In the genomic region with DNA sequence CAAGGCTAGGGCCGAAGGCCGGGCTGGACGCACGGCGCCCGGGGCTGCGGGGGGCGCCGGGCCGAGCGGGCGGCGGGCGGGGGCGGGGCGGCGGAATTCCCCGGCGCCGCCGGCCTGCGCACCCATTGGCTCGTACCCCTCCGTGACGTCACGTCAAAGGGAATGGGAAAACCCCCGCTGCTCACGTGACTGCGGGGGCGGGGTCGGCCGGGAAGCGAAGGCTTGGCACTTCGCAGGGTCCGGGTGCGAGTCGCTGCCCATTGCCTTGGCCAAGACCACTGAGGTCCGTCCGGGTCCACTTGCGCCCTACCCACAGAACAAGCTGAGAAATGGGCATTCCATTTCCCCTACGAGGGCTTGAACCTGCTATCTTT, we compare ENCODE assay signal across 8 mouse cellular contexts. TPM values are rescaled to one million over a fixed set of nuclear protein-coding genes. Genes with fewer than 3 reads are reported as not detected.
DNase-seq lines count a peak whose midpoint lies in the region; ATAC-seq and TF ChIP-seq lines count a peak whose summit lies in the region.

Relb (minus strand) TSS at position 78 of the 374 bp plus-strand sequence.

- H3K36me3 ChIP-seq in hindbrain, embryonic 11.5 days (ENCODE audit: control insufficient read depth, insufficient read depth, low read length), result no peaks in the 10 kb centered on the region; the same call in 1 of the 2 replicates
- H3K36me3 ChIP-seq in lung, embryonic 16.5 days (ENCODE audit: control insufficient read depth, insufficient read depth, low read length), result peaks cover 8% of the 10 kb centered on the region; the same call in 1 of the 2 replicates
- peaks cover 14% of the 10 kb centered on the region; the same call in 1 of the 2 replicates for H3K36me3 ChIP-seq in thymus, adult 2 months (ENCODE audit: control insufficient read depth, insufficient read depth, low read length)

- no peak for TF ChIP-seq POLR2A in thymus, adult 2 months (IDR thresholded peaks at IDR 0.05; ENCODE audit: control insufficient read depth, extremely low read depth, insufficient read depth, low read length, poor library complexity)

- no peaks in the 10 kb centered on the region for H3K9me3 ChIP-seq in hindbrain, embryonic 11.5 days (ENCODE audit: control insufficient read depth, low read length)
- H3K9me3 ChIP-seq in lung, embryonic 16.5 days (ENCODE audit: control insufficient read depth, low read length), result no peaks in the 10 kb centered on the region

- no peaks in the 10 kb centered on the region for H3K27me3 ChIP-seq in hindbrain, embryonic 11.5 days (ENCODE audit: control insufficient read depth, insufficient read depth, low read length)
- H3K27me3 ChIP-seq in lung, embryonic 16.5 days (ENCODE audit: control insufficient read depth, insufficient read depth, low read depth, low read length), result no peaks in the 10 kb centered on the region
- H3K27me3 ChIP-seq in thymus, adult 2 months (ENCODE audit: control insufficient read depth, insufficient read depth, low read length), result no peaks in the 10 kb centered on the region

- peak within 1 kb of the TSS; percentile 58; the same call in 1 of the 2 replicates for H3K27ac ChIP-seq in hindbrain, embryonic 11.5 days (ENCODE audit: low read depth, low read length)
- H3K27ac ChIP-seq in lung, embryonic 16.5 days (ENCODE audit: low read length), result peak within 1 kb of the TSS; percentile 91
- H3K27ac ChIP-seq in thymus, adult 2 months (ENCODE audit: control insufficient read depth, insufficient read depth, low read length), result peak within 1 kb of the TSS; percentile 53; the same call in 1 of the 2 replicates

- peak within 1 kb of the TSS; percentile 96 for H3K4me2 ChIP-seq in hindbrain, embryonic 11.5 days (replicated peaks; ENCODE audit: low read depth, low read length)
- H3K4me2 ChIP-seq in lung, embryonic 16.5 days (ENCODE audit: low read depth, low read length), result peak within 1 kb of the TSS; percentile 97

- no peaks in the 10 kb centered on the region for H3K4me1 ChIP-seq in hindbrain, embryonic 11.5 days (replicated peaks; ENCODE audit: control insufficient read depth, insufficient read depth, low read length)
- H3K4me1 ChIP-seq in lung, embryonic 16.5 days (replicated peaks; ENCODE audit: control insufficient read depth, insufficient read depth, low read length), result no peaks in the 10 kb centered on the region
- peaks cover 13% of the 10 kb centered on the region for H3K4me1 ChIP-seq in thymus, adult 2 months (replicated peaks; ENCODE audit: control insufficient read depth, insufficient read depth, low read length)

- peak within 1 kb of the TSS; percentile 34; the same call in 1 of the 2 replicates for H3K9ac ChIP-seq in hindbrain, embryonic 11.5 days (ENCODE audit: low read depth, low read length)
- peak within 1 kb of the TSS; percentile 65 for H3K9ac ChIP-seq in lung, embryonic 16.5 days (ENCODE audit: low read length)

- peak within 1 kb of the TSS; percentile 69 for H3K4me3 ChIP-seq in hindbrain, embryonic 11.5 days (ENCODE audit: low read depth, low read length)
- H3K4me3 ChIP-seq in lung, embryonic 16.5 days (ENCODE audit: low read length), result peak within 1 kb of the TSS; percentile 80
- peak within 1 kb of the TSS; percentile 69 for H3K4me3 ChIP-seq in thymus, adult 2 months (ENCODE audit: control insufficient read depth, insufficient read depth, low read length)

- peak; percentile 93 for DNase-seq in Muller cell, postnatal 12 days (ENCODE audit: inconsistent ontology term)
- peak; percentile 86 for DNase-seq in cerebellum, adult 9-10 months
- peak; percentile 72 to 93 for DNase-seq in frontal cortex, adult 2 months (ENCODE audit: extremely low spot score in 1 of 2, low spot score in 1 of 2)
- peak; percentile 94 for DNase-seq in hindbrain, embryonic 11.5 days (ENCODE audit: low spot score)
- DNase-seq in layer of hippocampus, adult 9-11 months, result peak; percentile 90
- DNase-seq in ovary, adult 18-20 months (ENCODE audit: low spot score), result peak; percentile 84
- peak; percentile 89 for DNase-seq in thymus, adult 2 months

- TF ChIP-seq CTCF in thymus, adult 2 months (IDR thresholded peaks at IDR 0.05; ENCODE audit: borderline replicate concordance, control insufficient read depth, extremely low read depth, insufficient read depth, low read length, poor library complexity), result 0 out of 2 replicates have a peak, but pooled peaks have one; percentile 26

- WGBS in hindbrain, embryonic 11.5 days, result 2% methylated on average over 19 of the region's 41 CpGs
- 1% methylated on average over 21 of the region's 41 CpGs for WGBS in lung, embryonic 16.5 days
- WGBS in thymus, adult 2 months, result under 1% methylated on average over 34 of the region's 41 CpGs

- ATAC-seq in hindbrain, embryonic 11.5 days (ENCODE audit: low FRiP score), result peak; percentile 76
- peak; percentile 71 for ATAC-seq in lung, embryonic 16.5 days (ENCODE audit: low read depth)

RNA-seq across cellular contexts. Expression of gene Relb, which starts in this region (rescaled TPM):
- 6.1 and 6.5 TPM in 2 replicates for polyA plus RNA-seq in frontal cortex, adult 2 months (2012; rRNA removed)
- 3.7 and 3.9 TPM in 2 replicates for polyA plus RNA-seq in hindbrain, embryonic 11.5 days (2014; fragmentation: Nextera tagmentation; extraction: Ambion mirVana)
- polyA plus RNA-seq in lung, embryonic 16.5 days (2015; fragmentation: Nextera tagmentation; extraction: Ambion mirVana), result 8.9 and 9.7 TPM in 2 replicates
- 66.9 and 75.6 TPM in 2 replicates for polyA plus RNA-seq in thymus, adult 2 months (2012; rRNA removed)

Comparison
In these comparisons a context has a peak if more than half of its experiments do, and no peak if none do; other contexts are left out.
1. Peak in every context shown above with its lines: DNase-seq, ATAC-seq, H3K4me3 ChIP-seq and H3K27ac ChIP-seq.